Mouse (Mus musculus) spleen, adult 2 months (tissue): Measurements from ENCODE around the gene Tbk1. TPM values are rescaled to one million over a fixed set of nuclear protein-coding genes. Genes with fewer than 3 reads are reported as not detected.

Source experiments
- DNase-seq, 2 experiments: peaks; one replicate each; pipeline versions ENCODE4 v3.0.0 to v3.0.0-alpha.2; 2012 to 2021; ENCODE audit warnings: low spot score in 2 of 2, low read depth in 1 of 2
- H3K27ac ChIP-seq: fragments of 200-500 bp; 2 replicates; pipeline ENCODE4 v1.5.1; 2012; ENCODE audit warnings: low read length, inconsistent platforms; ENCODE audit not compliant: insufficient read depth
- H3K27me3 ChIP-seq: fragments of 200-500 bp; 2 replicates; pipeline ENCODE4 v1.6.1; 2012; ENCODE audit warnings: mild to moderate bottlenecking, moderate library complexity, low read length, inconsistent platforms; ENCODE audit not compliant: control insufficient read depth, insufficient read depth
- H3K36me3 ChIP-seq: fragments of 200-500 bp; 2 replicates; pipeline ENCODE4 v1.6.1; 2012; ENCODE audit warnings: mild to moderate bottlenecking, low read length, inconsistent platforms; ENCODE audit not compliant: control insufficient read depth, insufficient read depth
- H3K4me1 ChIP-seq: fragments of 200-500 bp; 2 replicates; pipeline ENCODE4 v1.6.1; 2011; ENCODE audit warnings: inconsistent platforms; ENCODE audit not compliant: control insufficient read depth, insufficient read depth, insufficient read length
- H3K4me3 ChIP-seq: fragments of 200-500 bp; 2 replicates; pipeline ENCODE4 v1.5.1; 2011; ENCODE audit warnings: mild to moderate bottlenecking, inconsistent platforms; ENCODE audit not compliant: insufficient read depth, insufficient read length; ENCODE audit errors: extremely low read depth
- CTCF ChIP-seq: fragments of 200-500 bp; IDR thresholded peaks from 2 replicates; pipeline ENCODE4 v1.5.1; 2011; ENCODE audit warnings: mild to moderate bottlenecking, inconsistent platforms; ENCODE audit not compliant: insufficient read depth, insufficient read length, insufficient replicate concordance; ENCODE audit errors: extremely low read depth
- POLR2A ChIP-seq: fragments of 200-500 bp; IDR thresholded peaks from 2 replicates; pipeline ENCODE4 v1.6.1; 2011; ENCODE audit warnings: low read depth, low read length, inconsistent platforms
- WGBS: fragments of 180-500 bp; shearing (Covaris S2); methylation state at CpG from one replicate; pipeline ENCODE4 v1.1.7; 2018; 5-methylcytosine and 5-hydroxymethylcytosine counted together
- polyA plus RNA-seq: library from polyadenylated mRNA; depleted of rRNA; stranded (reverse); fragments of >200 nt; gene quantifications from 2 replicates; pipeline ENCODE4 v1.2.3, GENCODE M21; 2012

Tbk1 gene
- polyA plus RNA-seq, 1 experiment: 9.8 TPM

DNA sequence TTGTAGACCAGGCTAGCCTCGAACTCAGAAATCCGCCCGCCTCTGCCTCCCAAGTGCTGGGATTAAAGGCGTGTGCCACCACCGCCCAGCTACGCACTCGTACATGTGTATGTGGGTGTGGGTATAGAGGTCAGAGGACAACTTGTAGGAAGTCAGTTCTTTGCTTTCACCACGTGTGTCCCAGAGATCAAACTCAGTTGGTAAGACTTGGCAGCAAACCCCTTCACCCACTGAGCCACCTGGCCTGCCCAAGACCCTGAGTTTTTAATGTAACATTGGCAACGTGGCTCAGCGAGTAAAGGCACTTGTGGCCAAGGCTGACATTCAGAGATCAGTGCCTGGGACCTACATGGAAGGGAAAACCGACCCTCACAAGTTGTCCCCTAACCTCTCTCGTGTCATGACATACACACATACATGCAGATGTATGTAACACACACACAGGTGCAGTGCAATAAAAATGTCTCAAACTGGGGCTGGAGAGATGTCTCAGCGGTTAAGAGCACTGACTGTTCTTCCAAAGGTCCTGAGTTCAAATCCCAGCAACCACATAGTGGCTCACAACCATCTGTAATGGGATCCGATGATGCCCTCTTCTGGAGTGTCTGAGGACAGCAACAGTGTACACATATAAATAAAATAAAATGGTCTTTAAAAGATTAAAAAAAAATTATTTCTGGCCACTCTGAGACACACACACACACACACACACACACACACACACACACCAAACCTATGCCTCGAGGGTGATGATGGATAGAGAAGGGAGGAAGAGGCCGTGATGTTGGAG, 78.6 kb downstream of the Tbk1 start:
- 76% methylated on average over 16 of the region's 16 CpGs for WGBS
- Histone ChIP-seq H3K27ac (no peak overlapping the region), H3K4me1 (peaks cover 17% of the 10 kb centered on the region; the same call in 1 of the 2 replicates), H3K4me3 (no peak overlapping the region), H3K36me3 (no peaks in the 10 kb centered on the region), H3K27me3 (no peaks in the 10 kb centered on the region)
- DNase-seq: no peak
- no peak for TF ChIP-seq CTCF
- no peak for TF ChIP-seq POLR2A

DNA sequence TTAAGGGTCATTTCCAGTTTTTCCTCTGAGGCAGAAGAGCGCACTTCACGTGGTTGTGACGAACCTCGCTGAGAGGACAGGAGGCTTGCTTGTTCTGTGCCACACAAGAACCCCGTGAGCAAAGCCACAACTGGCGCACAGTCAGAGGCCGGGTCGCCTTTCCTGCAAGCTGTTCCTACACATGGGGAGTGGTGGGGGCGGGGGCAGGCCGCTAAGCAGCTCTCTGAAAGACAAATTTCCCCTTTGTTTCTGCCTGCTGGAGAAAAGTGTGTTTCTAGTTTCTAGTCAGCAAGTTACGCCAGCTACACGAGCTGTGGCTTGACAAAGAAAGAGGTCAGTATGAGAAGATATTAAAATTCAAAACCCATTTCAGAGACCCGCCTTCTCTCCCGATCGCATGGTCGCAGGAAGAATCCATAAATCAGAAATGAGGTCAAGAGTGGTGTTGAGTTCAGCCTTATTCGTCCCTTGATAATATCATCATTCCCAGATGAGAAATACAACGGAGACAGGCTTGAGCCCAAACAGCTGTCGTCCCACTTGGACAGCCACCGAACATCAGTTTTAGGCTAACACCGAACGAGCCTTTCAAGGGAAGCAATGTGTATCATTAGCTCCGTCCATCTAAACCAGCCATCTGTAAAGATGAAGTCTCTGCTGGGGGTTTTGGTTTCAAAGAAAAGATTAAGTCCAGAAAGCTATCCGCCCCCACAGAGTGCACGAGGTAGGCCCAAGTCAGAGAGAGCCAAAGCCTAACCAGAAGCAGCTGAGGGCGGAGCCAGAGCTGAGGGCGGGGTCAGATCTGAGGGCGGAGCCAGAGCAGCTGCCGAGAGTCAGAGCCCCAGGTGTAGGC, 79.6 kb downstream of the Tbk1 start:
- peak overlapping the region; percentile 76 for H3K27ac ChIP-seq
- DNase-seq: peak; percentile 74 to 89
- WGBS: 30% methylated on average over 29 of the region's 29 CpGs

DNA sequence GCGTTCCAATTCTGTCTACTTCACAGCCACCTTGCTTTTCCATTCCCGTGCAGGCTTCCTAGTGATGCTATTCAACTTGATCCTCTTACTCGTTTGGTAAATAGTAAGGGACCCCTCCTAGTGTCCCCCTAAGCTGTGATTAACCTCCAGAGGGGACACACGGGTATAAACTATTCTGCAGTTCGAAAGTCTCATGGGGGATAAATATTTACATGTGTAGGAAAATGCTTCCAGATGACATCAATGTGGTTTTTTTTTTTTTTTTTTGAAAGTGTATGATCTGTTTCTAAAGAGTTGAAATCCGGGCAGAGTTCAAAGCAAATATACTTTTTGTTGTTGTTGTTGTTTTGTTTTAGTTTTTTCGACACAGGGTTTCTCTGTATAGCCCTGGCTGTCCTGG, 80.7 kb downstream of the Tbk1 start:
- no peak for TF ChIP-seq POLR2A
- TF ChIP-seq CTCF: no peak
- H3K27me3 ChIP-seq: no peaks in the 10 kb centered on the region
- no peak overlapping the region for H3K4me3 ChIP-seq
- no peak for DNase-seq
- H3K27ac ChIP-seq: peak overlapping the region; percentile 88; the same call in 1 of the 2 replicates
- 59% methylated on average over 7 of the region's 7 CpGs for WGBS
- peaks cover 20% of the 10 kb centered on the region; the same call in 1 of the 2 replicates for H3K4me1 ChIP-seq
- no peaks in the 10 kb centered on the region for H3K36me3 ChIP-seq

More for the DNA sequence above, 79.6 kb downstream of the Tbk1 start:
- Histone ChIP-seq H3K4me1 (peaks cover 17% of the 10 kb centered on the region; the same call in 1 of the 2 replicates), H3K36me3 (no peaks in the 10 kb centered on the region), H3K4me3 (no peak overlapping the region), H3K27me3 (no peaks in the 10 kb centered on the region)
- TF ChIP-seq CTCF (no peak), POLR2A (no peak)

- H3K27ac ChIP-seq: peak overlapping the region; percentile 88
- 22% methylated on average over 35 of the region's 35 CpGs for WGBS
These were observed 81.3 kb downstream of the Tbk1 start for GRCm38 (mm10) chr10:121504973-121505911.

DNA sequence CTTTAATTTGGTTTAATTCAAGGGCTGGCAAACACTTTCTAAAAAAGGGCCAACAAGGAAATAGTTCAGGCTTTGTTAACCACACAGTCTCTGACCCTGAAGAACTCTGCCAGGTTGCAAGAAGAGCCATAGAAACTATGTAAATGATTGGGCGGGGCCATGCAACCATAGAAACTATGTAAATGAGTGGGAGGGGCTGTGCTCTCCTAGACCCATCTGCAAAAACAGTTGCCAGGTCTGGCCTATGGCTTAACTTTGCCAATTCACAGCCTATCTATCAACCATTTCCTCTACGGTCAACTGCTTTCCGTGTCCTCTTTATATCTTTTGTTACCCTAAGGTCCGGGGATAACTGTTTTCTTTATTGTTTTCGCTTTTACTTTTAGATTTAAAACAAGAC, 85.4 kb downstream of the Tbk1 start:
- peaks cover 29% of the 10 kb centered on the region; the same call in 1 of the 2 replicates for H3K4me1 ChIP-seq
- 35% methylated on average over 5 of the region's 5 CpGs for WGBS
- peak; percentile 52 to 57 for DNase-seq
- H3K27ac ChIP-seq: peak overlapping the region; percentile 78; the same call in 1 of the 2 replicates
- no peaks in the 10 kb centered on the region for H3K36me3 ChIP-seq
- no peak overlapping the region for H3K4me3 ChIP-seq
- TF ChIP-seq POLR2A (no peak), CTCF (no peak)
- no peaks in the 10 kb centered on the region for H3K27me3 ChIP-seq

More at GRCm38 (mm10) chr10:121504973-121505911, 81.3 kb downstream of the Tbk1 start:
- Histone ChIP-seq H3K27me3 (no peaks in the 10 kb centered on the region), H3K4me1 (peaks cover 24% of the 10 kb centered on the region; the same call in 1 of the 2 replicates), H3K4me3 (peak overlapping the region; percentile 65), H3K36me3 (no peaks in the 10 kb centered on the region)
- TF ChIP-seq CTCF (no peak), POLR2A (no peak; the same call in 1 of the 2 replicates)
- DNase-seq: peak; percentile 63 to 81

GRCm38 (mm10) chr10:121500034-121500433, 86.6 kb downstream of the Tbk1 start:
- H3K27me3 ChIP-seq: no peaks in the 10 kb centered on the region
- peak overlapping the region; percentile 78 for H3K27ac ChIP-seq
- TF ChIP-seq POLR2A (no peak), CTCF (no peak)
- DNase-seq: no peak
- H3K4me1 ChIP-seq: peaks cover 25% of the 10 kb centered on the region; the same call in 1 of the 2 replicates
- WGBS: 87% methylated on average over 5 of the region's 5 CpGs
- H3K36me3 ChIP-seq: no peaks in the 10 kb centered on the region
- no peak overlapping the region for H3K4me3 ChIP-seq
